Mouse (Mus musculus): ENCODE results near the gene Tecr. TPM values are rescaled to one million over a fixed set of nuclear protein-coding genes. Genes with fewer than 3 reads are reported as not detected.
"Not testable (repeated sequence)": the region's sequence is repeated elsewhere in the genome, so short reads cannot be mapped to it uniquely, and the experiment has no call there.

Gene Tecr
- polyA plus RNA-seq, 3 experiments from 2014 or later: 341 to 488 (median 426) TPM

- no peak for ATAC-seq
These were observed 26.9 kb downstream of the Tecr start for GRCm38 (mm10) chr8:83580826-83581225.

GRCm38 (mm10) chr8:83579676-83580075, 28.1 kb downstream of the Tecr start:
- no peak for ATAC-seq

GRCm38 (mm10) chr8:83578131-83579055, 29.4 kb downstream of the Tecr start:
- ATAC-seq: no peak

- ATAC-seq: no peak
These were observed 30.4 kb downstream of the Tecr start for GRCm38 (mm10) chr8:83577384-83577791.

- ATAC-seq: no peak
These were observed 30.9 kb downstream of the Tecr start for GRCm38 (mm10) chr8:83576921-83577320.

- ATAC-seq: no peak
These were observed 31.3 kb downstream of the Tecr start for GRCm38 (mm10) chr8:83576516-83576895.

- ATAC-seq: no peak
These were observed 31.9 kb downstream of the Tecr start for GRCm38 (mm10) chr8:83575561-83576515.

GRCm38 (mm10) chr8:83574631-83575315, 33.0 kb downstream of the Tecr start:
- no peak for ATAC-seq

- ATAC-seq: peak; percentile 100
These were observed 34.5 kb downstream of the Tecr start for GRCm38 (mm10) chr8:83573140-83573875.

GRCm38 (mm10) chr8:83572246-83572812, 35.4 kb downstream of the Tecr start:
- no peak for ATAC-seq

- no peak for ATAC-seq
These were observed 36.0 kb downstream of the Tecr start for GRCm38 (mm10) chr8:83571791-83572190.

- not testable (repeated sequence) for ATAC-seq
These were observed 36.8 kb downstream of the Tecr start for GRCm38 (mm10) chr8:83571001-83571340.

- ATAC-seq: no peak
These were observed 37.3 kb downstream of the Tecr start for GRCm38 (mm10) chr8:83570272-83571000.

GRCm38 (mm10) chr8:83569165-83569564, 38.6 kb downstream of the Tecr start:
- ATAC-seq: no peak

GRCm38 (mm10) chr8:83568755-83569154, 39.0 kb downstream of the Tecr start:
- ATAC-seq: no peak

- no peak for ATAC-seq
These were observed 39.6 kb downstream of the Tecr start for GRCm38 (mm10) chr8:83568128-83568527.

GRCm38 (mm10) chr8:83567668-83568067, 40.1 kb downstream of the Tecr start:
- ATAC-seq: no peak

GRCm38 (mm10) chr8:83566469-83567395, 41.0 kb downstream of the Tecr start, which contains the start of gene Ndufb7:
Gene Ndufb7 (plus strand): TSS chr8:83566671.
- peak; percentile 93 for ATAC-seq

GRCm38 (mm10) chr8:83565731-83566375, 41.9 kb downstream of the Tecr start:
- no peak for ATAC-seq

All from inflammation-experienced regulatory T-cells, adult 6 months (primary cell).